Mouse (Mus musculus): ENCODE measurements at regions not wholly inside any gene's neighbourhood (a gene's known extent, or its start where the extent isn't known, plus 50 kb on each side); places are given as distances from the start of the nearest gene placed in this dataset.

DNA sequence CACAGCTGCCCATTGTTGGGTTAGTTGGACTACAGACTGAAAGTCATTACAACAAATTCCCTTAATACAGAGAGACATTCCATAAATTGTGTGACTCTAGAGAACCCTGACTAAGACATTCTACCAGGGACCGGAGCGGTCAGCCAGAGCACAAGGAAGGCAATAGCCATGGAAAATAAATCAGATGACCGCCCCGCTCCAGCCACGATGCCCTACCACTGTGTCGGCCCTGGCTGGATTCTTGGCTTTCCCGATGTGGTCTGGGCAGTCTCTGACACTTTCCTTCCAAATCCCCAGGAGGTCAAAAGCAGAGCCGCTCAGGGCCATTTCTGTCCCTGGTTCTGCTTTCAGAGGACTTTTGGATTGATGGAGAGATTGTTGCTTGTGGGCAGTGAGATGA lies 57.8 kb downstream of the Lsm3 start:
- CTCF ChIA-PET, result interaction anchor here in 1 of 4 experiments (0.6 kb wide), 1 partner anchor 123 kb away, joined by 3 read pairs; no protein-coding TSS in a partner anchor
- POLR2A ChIA-PET, result interaction anchor here in 1 of 4 experiments (0.6 kb wide), 1 partner anchor 137 kb away, joined by 3 read pairs; no protein-coding TSS in a partner anchor

DNA sequence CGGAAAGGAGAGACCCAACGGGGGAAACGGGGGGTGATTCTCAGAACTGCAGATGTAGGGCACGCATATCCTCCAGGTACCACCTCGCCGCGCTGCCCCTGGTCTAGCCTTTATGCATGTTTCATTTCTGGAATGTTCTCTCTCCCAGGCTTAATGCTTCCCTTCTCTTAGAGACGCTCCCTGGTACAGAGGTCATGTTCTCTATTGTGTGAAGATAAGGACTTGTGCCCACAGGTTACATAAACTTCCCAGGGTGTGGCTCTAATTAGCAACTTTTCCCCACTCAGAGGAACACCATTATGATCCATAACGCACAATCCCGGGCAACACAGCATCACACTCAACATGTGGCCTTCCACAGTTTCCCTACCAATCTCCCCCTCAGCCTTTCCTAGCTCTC lies 58.7 kb downstream of the Lsm3 start:
- POLR2A ChIA-PET, result interaction anchor here in 2 of 4 experiments (0.6 to 0.8 kb wide), 2 partner anchors 32 to 136 kb away, joined by 3 read pairs; no protein-coding TSS in a partner anchor

DNA sequence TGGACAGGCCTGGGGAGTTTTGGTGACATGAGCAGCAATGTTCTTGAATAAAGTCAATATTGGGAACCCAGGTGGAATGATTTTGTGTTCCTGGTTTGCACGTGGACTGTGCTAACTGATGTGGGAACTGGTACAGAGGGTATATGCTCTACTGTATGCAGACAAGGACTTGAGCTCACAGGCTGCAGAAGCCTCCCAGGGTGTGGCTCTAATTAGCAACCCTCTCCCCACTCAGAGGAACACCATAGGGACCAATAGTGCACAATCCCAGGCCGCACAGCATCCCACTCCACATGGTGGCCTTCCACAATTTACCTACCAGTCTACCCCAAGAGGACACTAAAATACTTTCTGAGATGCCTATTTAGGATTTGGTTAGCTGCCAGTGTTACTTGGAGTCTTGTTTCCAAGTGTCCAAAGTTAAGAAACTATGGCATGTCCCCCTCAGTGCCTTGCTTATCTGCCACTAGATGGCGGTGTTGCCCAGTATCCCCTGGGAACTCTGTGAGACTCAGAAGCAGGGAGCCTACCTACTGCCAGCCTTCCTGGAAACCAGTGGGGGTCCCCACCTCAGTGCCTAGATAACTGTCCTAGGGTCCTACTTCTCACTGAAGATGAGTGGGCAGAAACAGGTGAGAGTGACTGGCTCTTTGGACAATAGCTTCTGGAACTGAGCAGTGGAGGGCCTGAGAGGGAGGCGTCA lies 60.1 kb downstream of the Lsm3 start:
- POLR2A ChIA-PET, result interaction anchor here (0.6 to 1.5 kb wide), 7 partner anchors 13 to 302 kb away, joined by 3 to 6 read pairs (median 3); partner anchors contain the start of gene Ccdc174 (in 1 of the 4)
- CTCF ChIA-PET, result interaction anchor here (0.6 to 2.8 kb wide), 17 partner anchors 10 to 949 kb away, joined by 3 to 18 read pairs (median 3); no protein-coding TSS in a partner anchor

More for the DNA sequence above, 58.7 kb downstream of the Lsm3 start:
- CTCF ChIA-PET, result interaction anchor here in 3 of 4 experiments (0.6 to 0.7 kb wide), 4 partner anchors 17 to 248 kb away, joined by 3 to 4 read pairs (median 3); no protein-coding TSS in a partner anchor

DNA sequence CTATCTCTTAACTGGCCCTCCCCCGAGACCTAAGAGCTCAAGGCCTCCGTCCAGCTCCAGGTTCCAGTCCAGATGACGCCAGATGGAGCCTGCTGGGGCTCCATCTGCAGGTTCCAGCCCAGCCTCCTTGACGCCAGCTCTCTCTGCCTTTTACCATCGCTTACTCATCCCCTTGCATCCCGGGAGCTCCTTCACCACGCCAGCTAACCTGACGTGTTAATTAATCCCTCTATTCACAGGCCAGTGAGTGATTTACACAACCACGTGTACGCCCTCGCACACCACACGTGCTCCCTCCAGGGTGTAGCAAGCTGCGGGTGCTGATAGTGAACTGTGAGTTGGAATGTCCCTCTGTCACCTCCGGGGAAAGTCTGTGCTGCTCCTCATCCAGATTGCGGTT lies 61.2 kb downstream of the Lsm3 start:
- ChIA-PET POLR2A (interaction anchor here (0.5 to 1.5 kb wide), 6 partner anchors 49 to 732 kb away, joined by 3 to 4 read pairs (median 4); no protein-coding TSS in a partner anchor), CTCF (interaction anchor here (0.6 to 2.8 kb wide), 15 partner anchors 11 to 948 kb away, joined by 3 to 24 read pairs (median 3); partner anchors contain the start of gene Slc6a6 (in 1 of the 4))

DNA sequence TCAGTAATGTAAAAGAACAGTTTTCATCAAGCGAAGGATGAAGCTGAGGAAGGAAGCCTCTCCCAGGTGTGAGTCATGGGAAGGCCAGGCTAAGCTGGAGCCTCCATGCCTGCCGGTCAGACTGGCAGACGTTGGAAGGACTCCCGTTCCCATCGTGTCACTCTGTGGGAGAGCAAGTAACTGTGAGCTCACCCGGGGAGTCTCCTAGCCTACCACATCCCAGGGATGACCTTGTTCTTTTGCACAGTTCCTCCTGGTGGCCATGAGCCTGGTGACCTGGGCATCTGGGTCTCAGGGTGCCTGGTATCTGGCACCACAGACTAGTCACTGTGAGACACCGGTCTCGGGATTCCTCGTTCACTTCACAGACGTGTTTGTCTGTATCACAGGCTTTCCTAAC lies 63.9 kb downstream of the Lsm3 start:
- POLR2A ChIA-PET, result interaction anchor here in 1 of 4 experiments (0.6 kb wide), 1 partner anchor 16 kb away, joined by 3 read pairs; no protein-coding TSS in a partner anchor
- CTCF ChIA-PET, result no interaction called here

DNA sequence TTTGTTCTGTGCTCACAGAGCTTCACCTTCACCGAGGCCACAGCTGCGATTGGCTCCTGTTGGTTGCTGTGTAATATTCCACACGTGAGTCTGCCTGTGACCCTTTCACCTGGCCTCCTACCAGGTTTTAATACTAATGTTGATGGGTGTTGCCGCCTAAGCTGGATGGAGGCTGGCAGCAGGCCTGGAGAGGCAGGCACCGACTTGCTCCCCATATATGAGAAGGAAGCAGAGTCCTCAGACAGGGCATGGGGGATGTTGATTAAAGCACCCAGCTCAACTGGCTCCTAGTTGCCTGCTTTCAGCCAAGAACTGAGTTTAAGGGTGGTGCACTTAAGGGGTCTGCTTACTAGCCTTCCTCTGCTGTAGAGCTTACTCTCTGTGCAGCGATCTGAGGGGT lies 64.9 kb downstream of the Lsm3 start:
- CTCF ChIA-PET, result no interaction called here
- POLR2A ChIA-PET, result interaction anchor here in 3 of 4 experiments (0.6 to 1.5 kb wide), 6 partner anchors 64 to 250 kb away, joined by 3 to 4 read pairs (median 3); no protein-coding TSS in a partner anchor

DNA sequence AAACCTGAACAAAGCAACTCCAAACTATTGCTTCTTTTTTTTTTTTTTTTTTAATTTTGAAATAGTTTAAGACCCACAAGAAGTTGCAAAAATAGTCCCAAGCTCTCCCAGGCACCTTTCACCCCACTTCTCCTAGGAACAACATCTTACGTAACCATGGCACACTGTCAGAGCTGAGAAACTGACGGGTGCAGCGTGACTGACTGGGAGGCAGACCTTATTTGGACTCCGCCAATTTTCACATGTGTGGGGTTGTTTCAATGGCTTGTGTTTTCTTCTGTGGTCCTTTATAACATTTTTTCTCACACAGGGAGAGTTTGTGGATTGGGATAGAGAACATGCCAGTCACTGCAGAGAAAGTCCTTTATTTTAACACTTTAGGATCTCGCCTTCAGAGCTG lies 66.6 kb downstream of the Lsm3 start:
- ChIA-PET POLR2A (interaction anchor here in 3 of 4 experiments (0.6 to 1.3 kb wide), 5 partner anchors 10 to 73 kb away, joined by 3 to 5 read pairs (median 3); no protein-coding TSS in a partner anchor), CTCF (interaction anchor here in 1 of 4 experiments (0.6 kb wide), 1 partner anchor 429 kb away, joined by 6 read pairs; no protein-coding TSS in a partner anchor)

DNA sequence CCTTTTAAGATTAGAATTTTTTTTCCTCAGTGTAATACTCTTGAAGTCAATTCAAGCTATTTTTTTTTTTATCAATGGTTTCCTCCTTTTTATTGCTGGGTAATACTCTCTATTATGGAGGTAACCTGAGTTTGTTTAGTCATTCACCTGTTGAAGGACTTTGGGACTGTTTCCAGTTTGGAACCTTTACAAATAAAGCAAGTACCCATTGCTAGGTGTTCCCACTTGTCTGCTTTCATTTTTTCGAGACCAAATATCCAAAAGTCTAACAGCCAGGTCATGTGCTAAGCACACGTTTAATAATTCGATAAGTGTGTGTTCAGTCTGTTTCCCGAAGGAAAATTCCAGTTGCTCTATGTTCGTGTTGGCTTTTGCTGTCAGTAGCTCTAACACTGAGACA lies 67.6 kb downstream of the Lsm3 start:
- ChIA-PET POLR2A (interaction anchor here in 1 of 4 experiments (0.6 kb wide), 1 partner anchor 33 kb away, joined by 3 read pairs; no protein-coding TSS in a partner anchor), CTCF (interaction anchor here in 1 of 4 experiments (0.6 kb wide), 1 partner anchor 130 kb away, joined by 3 read pairs; no protein-coding TSS in a partner anchor)

DNA sequence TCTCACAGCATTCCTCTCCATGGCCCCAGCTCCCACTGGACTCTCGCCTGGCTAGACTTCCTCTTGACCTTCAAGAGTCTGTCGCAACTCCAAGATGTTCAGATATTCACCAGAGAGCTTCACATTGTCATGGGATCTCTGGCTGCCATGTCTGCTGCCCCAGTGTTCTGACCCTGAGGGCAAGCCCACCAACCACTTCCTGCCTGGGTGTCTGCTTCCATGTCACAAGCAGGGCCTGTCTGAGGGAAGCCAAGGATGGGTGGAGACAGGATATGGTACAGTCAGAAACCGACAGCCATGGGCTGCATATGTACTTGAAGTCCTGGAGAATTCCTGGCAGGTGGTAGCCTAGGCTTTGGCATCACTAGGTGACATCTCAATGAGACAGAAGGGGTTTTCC lies 69.8 kb downstream of the Lsm3 start:
- CTCF ChIA-PET, result no interaction called here
- POLR2A ChIA-PET, result interaction anchor here in 1 of 4 experiments (1.1 kb wide), 1 partner anchor 98 kb away, joined by 3 read pairs; the partner anchor contains the start of gene Slc6a6

DNA sequence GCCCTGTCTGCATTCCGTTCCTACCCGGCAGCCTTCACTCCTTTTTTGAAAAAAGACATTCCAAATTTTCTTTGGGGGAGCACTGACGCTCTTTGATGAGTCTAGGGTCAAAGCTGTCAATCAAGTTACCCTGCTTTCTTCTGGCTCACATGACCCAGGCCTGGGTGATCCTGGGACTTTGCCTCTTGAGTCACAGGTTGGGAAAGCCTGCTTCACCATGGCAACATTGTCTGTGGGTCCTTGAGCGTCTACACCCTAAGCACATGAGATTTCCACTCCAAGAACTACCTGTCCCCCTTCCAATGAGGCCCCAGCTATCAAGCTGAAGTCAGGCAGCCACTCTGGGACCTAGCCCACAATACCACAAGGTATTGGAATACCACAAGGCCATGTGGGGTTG lies 73.5 kb downstream of the Lsm3 start:
- ChIA-PET CTCF (interaction anchor here in 1 of 4 experiments (0.6 kb wide), 1 partner anchor 207 kb away, joined by 6 read pairs; no protein-coding TSS in a partner anchor), POLR2A (no interaction called here)

DNA sequence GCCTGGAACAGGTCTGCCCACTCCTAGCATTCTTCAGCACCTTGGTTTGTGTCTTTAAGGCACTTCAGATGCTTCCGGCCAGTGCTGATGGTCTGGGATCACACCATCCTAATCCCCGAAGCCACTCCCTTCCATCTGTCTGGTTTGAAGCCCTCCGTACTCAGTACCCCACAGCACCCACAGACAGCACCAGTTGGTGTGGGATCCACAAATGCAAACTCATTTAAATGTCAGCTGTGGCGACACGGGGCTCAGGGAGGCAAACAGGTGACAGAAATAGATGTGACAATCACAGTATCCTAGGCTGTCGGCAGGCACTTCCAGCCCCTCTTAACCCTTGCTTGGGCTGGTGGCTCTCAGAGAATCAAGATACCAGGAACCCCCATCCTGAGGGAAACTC lies 74.7 kb downstream of the Lsm3 start:
- CTCF ChIA-PET, result no interaction called here
- POLR2A ChIA-PET, result interaction anchor here in 2 of 4 experiments (1.1 to 1.4 kb wide), 2 partner anchors 14 to 28 kb away, joined by 3 to 18 read pairs; no protein-coding TSS in a partner anchor

DNA sequence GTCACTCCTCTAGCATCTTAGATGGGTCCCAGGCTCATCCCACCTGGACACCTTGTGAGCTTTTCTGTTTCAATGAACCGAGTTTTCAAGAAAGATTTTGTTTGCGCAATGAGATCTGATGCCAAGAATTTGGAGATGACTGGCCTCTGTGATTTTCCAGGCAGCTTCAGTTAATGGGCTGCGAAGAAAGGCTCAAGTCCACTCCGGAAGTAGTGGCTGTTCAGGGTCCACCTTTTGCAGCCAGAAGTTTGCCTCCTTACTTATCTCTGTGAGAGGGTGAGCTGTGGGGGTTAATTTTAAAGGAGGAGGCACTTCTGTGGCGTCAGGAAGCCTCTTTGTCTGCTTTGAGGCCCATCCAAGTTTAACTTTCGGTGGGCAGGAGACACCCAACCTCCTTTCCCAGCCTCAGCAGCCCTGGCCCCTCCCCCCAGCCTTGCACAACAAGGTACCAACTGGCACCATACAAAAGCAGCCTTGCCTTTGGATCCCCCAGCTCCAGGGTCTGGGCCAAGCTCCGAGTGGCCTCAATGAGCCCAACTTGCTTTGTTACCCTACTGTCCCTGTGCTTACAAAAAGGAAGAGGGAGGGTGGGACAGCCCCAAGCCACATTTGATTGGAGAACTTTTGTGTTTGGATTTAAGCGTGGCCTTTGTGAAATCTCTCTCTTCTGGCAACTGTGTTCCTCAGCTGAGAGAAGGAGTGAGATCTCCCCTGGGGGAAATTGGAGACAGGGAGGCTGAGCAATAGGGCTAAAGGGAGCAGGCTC lies 75.3 kb downstream of the Lsm3 start:
- POLR2A ChIA-PET, result interaction anchor here in 2 of 4 experiments (1.1 to 1.4 kb wide), 2 partner anchors 13 to 27 kb away, joined by 3 to 18 read pairs; no protein-coding TSS in a partner anchor
- CTCF ChIA-PET, result interaction anchor here in 1 of 4 experiments (0.6 kb wide), 1 partner anchor 17 kb away, joined by 3 read pairs; no protein-coding TSS in a partner anchor

DNA sequence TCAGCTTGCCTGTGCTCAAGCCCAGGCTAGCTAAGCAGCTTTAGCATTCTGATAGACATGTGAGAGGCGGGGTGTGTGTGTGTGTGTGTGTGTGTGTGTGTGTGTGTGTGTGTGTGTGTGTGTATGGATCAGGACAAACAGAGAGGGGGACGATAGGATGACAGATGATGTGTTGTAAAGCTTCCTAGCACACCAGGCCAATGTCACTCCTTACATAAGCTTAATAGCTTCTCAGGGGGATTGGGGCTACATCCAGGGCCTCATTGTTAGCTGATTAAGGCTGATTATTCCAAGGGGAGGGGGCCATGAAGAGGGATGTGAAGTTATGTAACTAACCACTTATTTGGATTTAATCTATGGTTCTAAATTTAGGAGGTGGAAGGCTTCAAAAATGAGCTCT lies 76.9 kb downstream of the Lsm3 start:
- POLR2A ChIA-PET, result interaction anchor here in 2 of 4 experiments (0.7 to 3.0 kb wide), 4 partner anchors 9 to 121 kb away, joined by 3 to 9 read pairs (median 3); no protein-coding TSS in a partner anchor

DNA sequence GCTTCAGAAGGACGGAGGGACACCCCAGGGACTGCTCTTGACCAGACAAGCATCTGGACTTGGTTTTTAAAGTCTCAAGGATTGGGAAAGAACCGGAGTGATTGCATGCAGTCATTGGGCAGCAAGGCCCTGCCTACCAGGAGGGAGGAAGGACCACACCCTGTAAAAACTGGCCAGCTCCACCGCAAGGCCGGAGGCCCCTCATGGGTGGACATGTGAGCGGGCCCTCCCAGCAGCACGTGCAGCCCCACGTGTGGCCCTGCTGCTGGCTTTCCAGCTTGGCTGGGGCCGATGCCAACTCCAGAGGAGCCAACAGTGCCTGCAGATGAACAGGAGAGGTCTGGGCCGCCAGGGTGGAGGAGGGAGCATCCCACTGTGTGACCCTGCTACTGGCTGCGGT lies 83.2 kb downstream of the Lsm3 start:
- POLR2A ChIA-PET, result interaction anchor here in 2 of 4 experiments (0.6 to 1.2 kb wide), 4 partner anchors 17 to 250 kb away, joined by 3 to 7 read pairs (median 4); no protein-coding TSS in a partner anchor
- CTCF ChIA-PET, result interaction anchor here in 1 of 4 experiments (1.0 kb wide), 1 partner anchor 468 kb away, joined by 3 read pairs; no protein-coding TSS in a partner anchor

More for the DNA sequence above, 76.9 kb downstream of the Lsm3 start:
- CTCF ChIA-PET, result interaction anchor here in 1 of 4 experiments (0.6 to 0.7 kb wide), 2 partner anchors 67 to 436 kb away, joined by 5 read pairs; partner anchors contain the start of gene Hdac11

DNA sequence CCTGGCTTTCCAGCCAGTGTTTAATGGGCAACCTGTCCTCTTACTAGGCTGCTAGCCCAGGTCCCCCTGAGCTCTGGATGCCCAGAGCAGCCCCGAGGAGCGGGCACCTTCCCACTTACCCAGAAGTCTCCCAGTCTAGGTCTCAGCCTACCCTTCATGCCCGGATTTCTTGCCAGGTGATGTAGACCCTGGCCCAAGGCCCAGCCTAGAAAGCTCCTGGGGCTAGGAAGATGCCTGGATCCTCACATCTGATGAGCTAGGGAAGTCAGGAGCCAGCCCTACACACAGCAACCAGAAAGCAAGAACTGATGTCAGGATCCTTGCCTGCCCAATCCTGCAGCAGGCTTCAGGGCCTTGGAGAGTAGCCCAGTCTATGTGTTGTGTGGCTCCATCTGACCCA lies 83.7 kb upstream of the Slc6a6 start:
- ChIA-PET POLR2A (no interaction called here), CTCF (interaction anchor here in 1 of 4 experiments (1.0 kb wide), 1 partner anchor 467 kb away, joined by 3 read pairs; no protein-coding TSS in a partner anchor)

DNA sequence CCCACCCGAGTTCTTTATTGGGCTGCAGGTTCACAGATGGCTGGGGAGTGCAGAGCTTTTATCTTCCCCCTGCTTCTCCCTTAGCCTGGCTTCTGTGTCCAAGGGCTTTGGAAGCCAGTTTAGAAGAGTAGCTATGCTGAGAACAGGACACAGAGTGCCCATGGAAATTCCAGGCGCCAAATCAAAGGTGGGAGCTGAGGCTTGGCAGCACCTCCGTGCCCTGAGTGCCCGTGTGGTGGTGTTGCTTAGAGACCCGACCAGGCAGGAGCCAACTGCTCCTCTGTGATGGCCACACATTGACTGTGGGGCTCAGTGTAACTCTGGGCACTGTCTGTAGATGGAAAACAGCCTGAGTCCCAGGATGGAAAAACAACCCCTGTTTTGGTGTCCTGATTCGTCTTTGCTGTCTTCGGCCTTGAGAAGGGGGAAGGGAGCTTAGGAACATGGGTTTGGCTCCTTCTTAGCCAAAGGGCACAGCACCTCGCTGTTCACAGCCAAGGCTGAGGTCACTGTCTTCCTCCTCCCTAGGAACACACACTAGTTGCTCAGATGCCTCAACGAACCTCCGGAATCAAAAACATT lies 77.1 kb upstream of the Slc6a6 start:
- CTCF ChIA-PET, result no interaction called here

DNA sequence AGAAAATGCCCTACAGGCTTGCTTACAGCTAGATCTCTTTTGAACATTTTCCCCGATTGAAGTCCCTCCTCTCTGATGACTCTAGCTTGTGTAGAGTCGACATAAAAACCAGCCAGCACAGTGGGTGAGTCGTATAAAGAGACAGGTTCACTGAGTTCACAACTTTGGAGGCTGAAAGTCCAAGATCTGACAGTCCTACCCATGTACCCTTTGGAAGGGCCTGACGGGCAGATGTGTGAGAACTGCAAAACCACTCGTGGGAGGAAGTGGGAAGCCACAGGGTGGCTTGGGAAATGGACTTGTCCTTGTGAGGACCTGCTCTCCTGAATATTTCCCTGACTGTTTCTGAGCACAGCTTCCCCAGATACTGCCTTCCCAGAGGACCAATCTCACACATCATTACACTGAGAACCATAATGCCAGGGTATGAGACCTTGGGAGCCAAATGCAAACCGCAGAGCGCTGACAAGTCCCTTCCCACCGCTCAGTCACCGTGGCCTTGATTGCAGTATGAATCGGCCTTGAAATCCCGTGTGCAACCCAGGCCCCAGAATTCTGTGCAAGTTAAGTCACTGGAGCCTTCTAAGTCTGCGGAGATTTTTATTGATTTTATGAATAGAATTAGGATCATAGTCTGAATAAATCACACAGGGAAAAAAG lies 76.1 kb upstream of the Slc6a6 start:
- ChIA-PET CTCF (no interaction called here), POLR2A (interaction anchor here in 1 of 4 experiments (1.6 kb wide), 1 partner anchor 10 kb away, joined by 4 read pairs; no protein-coding TSS in a partner anchor)

More for the DNA sequence above, 77.1 kb upstream of the Slc6a6 start:
- POLR2A ChIA-PET, result interaction anchor here in 2 of 4 experiments (1.1 to 1.6 kb wide), 2 partner anchors 9 to 11 kb away, joined by 3 to 4 read pairs; no protein-coding TSS in a partner anchor
